Mouse (Mus musculus): ENCODE results near the gene Gm21304.
"Not testable (repeated sequence)": the region's sequence is repeated elsewhere in the genome, so short reads cannot be mapped to it uniquely, and the experiment has no call there.

The Gm21304 gene

GRCm38 (mm10) chr10:104168215-104168614 is at the start of gene Gm21304:
Gene Gm21304, plus strand, starts transcription at chr10:104168515.
- DNase-seq (ENCODE audit: low read depth, low spot score), result not testable (repeated sequence)

- not testable (repeated sequence) for DNase-seq (ENCODE audit: low read depth, low spot score)
Observed at GRCm38 (mm10) chr10:104142687-104143086, 25.6 kb upstream of the Gm21304 start, which contains the start of gene Gm21293. Gene Gm21293, plus strand, starts transcription at chr10:104142987.

GRCm38 (mm10) chr10:104151197-104151596 is 17.1 kb upstream of the Gm21304 start, which contains the start of gene Gm6763:
Gene Gm6763, plus strand, starts transcription at chr10:104151497.
- not testable (repeated sequence) for DNase-seq (ENCODE audit: low read depth, low spot score)

DNA sequence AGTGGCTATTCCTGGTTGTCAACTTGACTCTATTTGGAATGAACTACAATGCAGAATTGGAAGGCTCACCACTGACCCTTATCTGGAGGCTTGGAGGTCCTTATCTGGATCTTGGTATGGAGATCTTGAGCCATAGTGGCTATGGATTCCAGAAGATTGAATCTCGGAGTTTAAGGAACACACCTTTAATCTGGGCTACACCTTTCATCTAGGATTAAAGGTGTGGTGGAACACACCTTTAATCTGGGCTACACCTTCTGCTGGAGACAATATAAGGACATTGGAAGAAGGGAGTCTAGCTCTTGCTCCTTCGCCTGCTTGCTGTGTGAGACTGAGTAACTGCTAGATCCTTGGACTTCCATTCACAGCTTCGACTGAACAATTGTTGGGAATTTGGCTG is 8.6 kb upstream of the Gm21304 start, which contains the start of gene Gm8764:
Gene Gm8764 (plus strand): TSS at position 301 of the 400 bp plus-strand sequence.
- not testable (repeated sequence) for DNase-seq (ENCODE audit: low read depth, low spot score)

GRCm38 (mm10) chr10:104176724-104177123 is 8.4 kb downstream of the Gm21304 start, which contains the start of gene Gm21312:
Gene Gm21312, plus strand, starts transcription at chr10:104177024.
- DNase-seq (ENCODE audit: low read depth, low spot score), result not testable (repeated sequence)

DNA sequence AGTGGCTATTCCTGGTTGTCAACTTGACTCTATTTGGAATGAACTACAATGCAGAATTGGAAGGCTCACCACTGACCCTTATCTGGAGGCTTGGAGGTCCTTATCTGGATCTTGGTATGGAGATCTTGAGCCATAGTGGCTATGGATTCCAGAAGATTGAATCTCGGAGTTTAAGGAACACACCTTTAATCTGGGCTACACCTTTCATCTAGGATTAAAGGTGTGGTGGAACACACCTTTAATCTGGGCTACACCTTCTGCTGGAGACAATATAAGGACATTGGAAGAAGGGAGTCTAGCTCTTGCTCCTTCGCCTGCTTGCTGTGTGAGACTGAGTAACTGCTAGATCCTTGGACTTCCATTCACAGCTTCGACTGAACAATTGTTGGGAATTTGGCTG is 16.9 kb downstream of the Gm21304 start, which contains the start of gene Gm20765:
Gene Gm20765 (plus strand): TSS at position 301 of the 400 bp plus-strand sequence.
- not testable (repeated sequence) for DNase-seq (ENCODE audit: low read depth, low spot score)

DNA sequence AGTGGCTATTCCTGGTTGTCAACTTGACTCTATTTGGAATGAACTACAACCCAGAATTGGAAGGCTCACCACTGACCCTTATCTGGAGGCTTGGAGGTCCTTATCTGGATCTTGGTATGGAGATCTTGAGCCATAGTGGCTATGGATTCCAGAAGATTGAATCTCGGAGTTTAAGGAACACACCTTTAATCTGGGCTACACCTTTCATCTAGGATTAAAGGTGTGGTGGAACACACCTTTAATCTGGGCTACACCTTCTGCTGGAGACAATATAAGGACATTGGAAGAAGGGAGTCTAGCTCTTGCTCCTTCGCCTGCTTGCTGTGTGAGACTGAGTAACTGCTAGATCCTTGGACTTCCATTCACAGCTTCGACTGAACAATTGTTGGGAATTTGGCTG is 25.4 kb downstream of the Gm21304 start, which contains the start of gene Gm4340:
Gene Gm4340 (plus strand): TSS at position 301 of the 400 bp plus-strand sequence.
- DNase-seq (ENCODE audit: low read depth, low spot score), result not testable (repeated sequence)

DNA sequence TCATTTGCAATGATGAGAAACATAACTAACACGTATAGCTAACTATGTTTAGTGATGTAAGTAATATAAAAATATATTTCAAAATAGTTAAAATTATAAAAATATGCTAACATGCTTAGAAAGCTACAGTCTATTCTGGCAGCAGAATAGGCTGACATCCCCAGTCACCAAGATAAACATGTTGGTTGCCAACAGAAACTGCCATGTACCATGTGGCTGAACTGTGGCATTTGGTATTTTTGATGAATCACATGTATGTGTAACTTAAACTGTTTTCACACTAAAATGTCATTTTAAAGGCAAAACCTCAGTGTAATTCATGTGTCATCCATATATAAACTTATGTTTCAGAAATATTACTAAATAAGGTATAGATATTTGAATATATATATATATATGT is 41.3 kb downstream of the Gm21304 start:
- no peak for DNase-seq (ENCODE audit: low read depth, low spot score)

GRCm38 (mm10) chr10:104210268-104210990 is 42.1 kb downstream of the Gm21304 start:
- no peak for DNase-seq (ENCODE audit: low read depth, low spot score)

- no peak for DNase-seq (ENCODE audit: low read depth, low spot score)
Observed at GRCm38 (mm10) chr10:104214527-104214926, 46.2 kb downstream of the Gm21304 start.
